ENCODE assay signal across 9 mouse cellular contexts in the genomic region with DNA sequence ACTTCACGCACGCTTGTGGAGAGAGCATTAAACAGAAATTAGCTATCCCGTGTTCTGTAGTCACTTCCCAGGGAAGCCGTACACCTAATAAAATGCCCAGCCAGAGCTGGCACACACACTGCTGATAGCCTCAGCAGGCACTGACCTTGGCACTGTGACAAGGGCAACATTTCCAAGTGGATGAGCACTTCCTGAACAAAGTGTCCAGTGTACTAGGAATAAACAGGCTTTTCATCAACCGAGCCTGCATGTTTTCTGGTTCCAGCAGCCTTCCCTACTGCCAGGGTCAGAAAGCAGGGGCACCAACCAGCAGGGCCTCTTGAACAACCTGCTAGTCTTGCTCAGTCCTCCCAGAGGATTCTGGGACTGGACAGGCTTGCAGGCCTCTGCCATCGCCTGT.
A peak's percentile ranks its signal among the peaks of the same experiment; 100 is the strongest.
DNase-seq lines count a peak whose midpoint lies in the region; ATAC-seq and TF ChIP-seq lines count a peak whose summit lies in the region.
"Had no signal": no experiment of that assay in that cellular context is flagged by ENCODE, and none has a peak within 500 bp of the region (broad histone marks: within the 10 kb centered on the region; RNA-seq: fewer than 3 reads in every experiment).

No protein-coding gene starts in this region.

- no peaks in the 10 kb centered on the region for H3K9me3 ChIP-seq in lung, postnatal 0 days (ENCODE audit: low read length)
- no peaks in the 10 kb centered on the region for H3K9me3 ChIP-seq in forebrain, embryonic 15.5 days
- H3K9me3 ChIP-seq: megakaryocyte, embryonic 14.5 days had no signal

- DNase-seq in layer of hippocampus, adult 11-12 months (ENCODE audit: low spot score): peak; percentile 62
- DNase-seq in layer of hippocampus, postnatal 10 days (ENCODE audit: low spot score in 2 of 2): no peak
- DNase-seq in adrenal gland, postnatal 10 days: peak; percentile 86
- DNase-seq in gastrocnemius, adult 8-10 months (ENCODE audit: low spot score in 2 of 2): peak; percentile 24 to 33
- peak; percentile 95 for DNase-seq in kidney, adult 9 months
- peak; percentile 64 for DNase-seq in lung, postnatal 0 days (ENCODE audit: low spot score)

- H3K27ac ChIP-seq in lung, postnatal 0 days (ENCODE audit: low read length): 0 out of 2 replicates have a peak overlapping the region, but pooled peaks have one; percentile 11
- H3K27ac ChIP-seq in forebrain, embryonic 15.5 days (replicated peaks): no peak overlapping the region

- TF ChIP-seq CTCF in lung, postnatal 0 days (IDR thresholded peaks at IDR 0.05): no peak

- H3K4me3 ChIP-seq in lung, postnatal 0 days (ENCODE audit: low read depth, low read length): no peak overlapping the region
- H3K4me3 ChIP-seq in forebrain, embryonic 15.5 days: no peak overlapping the region
- H3K4me3 ChIP-seq: megakaryocyte, embryonic 14.5 days had no signal

- no peak overlapping the region for H3K9ac ChIP-seq in lung, postnatal 0 days (replicated peaks; ENCODE audit: low read depth)
- no peak overlapping the region for H3K9ac ChIP-seq in forebrain, embryonic 15.5 days (replicated peaks)

- H3K27me3 ChIP-seq in lung, postnatal 0 days (replicated peaks; ENCODE audit: insufficient read depth, low read length): no peaks in the 10 kb centered on the region
- no peaks in the 10 kb centered on the region for H3K27me3 ChIP-seq in forebrain, embryonic 15.5 days
- H3K27me3 ChIP-seq: megakaryocyte, embryonic 14.5 days had no signal

- no peak overlapping the region for H3K4me2 ChIP-seq in lung, postnatal 0 days (replicated peaks; ENCODE audit: low read depth, low read length)
- H3K4me2 ChIP-seq in forebrain, embryonic 15.5 days (replicated peaks): no peak overlapping the region

- TF ChIP-seq EP300 in lung, postnatal 0 days (IDR thresholded peaks at IDR 0.05): peak; percentile 73

- peaks cover 27% of the 10 kb centered on the region for H3K4me1 ChIP-seq in lung, postnatal 0 days (ENCODE audit: insufficient read depth, low read depth, low read length)
- H3K4me1 ChIP-seq in forebrain, embryonic 15.5 days: peaks cover 16% of the 10 kb centered on the region

- WGBS in lung, postnatal 0 days: 45% methylated on average over 6 of the region's 6 CpGs
- WGBS in forebrain, embryonic 15.5 days: 53% methylated on average over 6 of the region's 6 CpGs

- no peaks in the 10 kb centered on the region for H3K36me3 ChIP-seq in lung, postnatal 0 days (ENCODE audit: insufficient read depth, low read length)
- no peaks in the 10 kb centered on the region for H3K36me3 ChIP-seq in forebrain, embryonic 15.5 days

- ATAC-seq in lung, postnatal 0 days: 0 out of 2 replicates have a peak, but pooled peaks have one; percentile 9
- ATAC-seq in granulocyte monocyte progenitor cell, adult 5-6 weeks (replicated peaks; ENCODE audit: poor library complexity, severe bottlenecking): no peak
- ATAC-seq in forebrain, embryonic 15.5 days (replicated peaks): no peak

Comparison
In these comparisons a context has a peak if more than half of its experiments do, and no peak if none do; other contexts are left out.
1. DNase-seq: peak in layer of hippocampus, adult 11-12 months (single experiment), adrenal gland, postnatal 10 days (single experiment), gastrocnemius, adult 8-10 months (2 of 2), kidney, adult 9 months (single experiment) and lung, postnatal 0 days (single experiment); none in layer of hippocampus, postnatal 10 days (0 of 2).